Comparison of ENCODE assay signal across 8 mouse cellular contexts in genomic region chr11:120349371-120349985, GRCm38 (mm10). TPM values are rescaled to one million over a fixed set of nuclear protein-coding genes. Genes with fewer than 3 reads are reported as not detected.
DNase-seq lines count a peak whose midpoint lies in the region; ATAC-seq and TF ChIP-seq lines count a peak whose summit lies in the region.

No protein-coding gene starts in this region.

- TF ChIP-seq EP300 in CH12.LX (IDR thresholded peaks at IDR 0.05; ENCODE audit: low read length), result no peak

- H3K79me2 ChIP-seq in CH12.LX (replicated peaks; ENCODE audit: control insufficient read depth, extremely low read depth, insufficient read depth, poor library complexity, severe bottlenecking), result peaks cover 17% of the 10 kb centered on the region

- H3K4me1 ChIP-seq in CH12.LX (ENCODE audit: control insufficient read depth in 1 of 2, insufficient read depth in 2 of 2), result peaks cover 21 to 54% of the 10 kb centered on the region in 2 experiments
- peaks cover 46% of the 10 kb centered on the region for H3K4me1 ChIP-seq in heart, embryonic 10.5 days
- H3K4me1 ChIP-seq in kidney, embryonic 14.5 days (ENCODE audit: control insufficient read depth, insufficient read depth, low read length), result peaks cover 34% of the 10 kb centered on the region
- H3K4me1 ChIP-seq in midbrain, embryonic 10.5 days, result peaks cover 58% of the 10 kb centered on the region

- H3K27ac ChIP-seq in CH12.LX (ENCODE audit: insufficient read depth, low read depth), result peak overlapping the region; percentile 80
- H3K27ac ChIP-seq in heart, embryonic 10.5 days, result peak overlapping the region; percentile 100
- H3K27ac ChIP-seq in kidney, embryonic 14.5 days (ENCODE audit: low read depth, low read length), result peak overlapping the region; percentile 99
- H3K27ac ChIP-seq in midbrain, embryonic 10.5 days (replicated peaks), result peak overlapping the region; percentile 100

- no peaks in the 10 kb centered on the region for H3K27me3 ChIP-seq in CH12.LX (replicated peaks)
- H3K27me3 ChIP-seq in heart, embryonic 10.5 days (ENCODE audit: insufficient read depth, poor library complexity, severe bottlenecking), result no peaks in the 10 kb centered on the region
- H3K27me3 ChIP-seq in kidney, embryonic 14.5 days (ENCODE audit: control insufficient read depth, insufficient read depth, low read length), result no peaks in the 10 kb centered on the region
- H3K27me3 ChIP-seq in midbrain, embryonic 10.5 days (ENCODE audit: low read depth, poor library complexity, severe bottlenecking), result peaks cover 6% of the 10 kb centered on the region; the same call in 1 of the 2 replicates

- H3K36me3 ChIP-seq in CH12.LX (replicated peaks in 1 of 2; ENCODE audit: control insufficient read depth in 1 of 2, insufficient read depth in 1 of 2, low read length in 1 of 2), result peaks cover 18 to 19% of the 10 kb centered on the region in 2 experiments
- H3K36me3 ChIP-seq in heart, embryonic 10.5 days, result peaks cover 16% of the 10 kb centered on the region
- peaks cover 16% of the 10 kb centered on the region for H3K36me3 ChIP-seq in kidney, embryonic 14.5 days (ENCODE audit: control insufficient read depth, insufficient read depth, low read length)
- H3K36me3 ChIP-seq in midbrain, embryonic 10.5 days, result peaks cover 23% of the 10 kb centered on the region

- TF ChIP-seq RAD21 in CH12.LX (IDR thresholded peaks at IDR 0.05; ENCODE audit: low read depth, low read length), result no peak

- ATAC-seq in cerebellum, adult (ENCODE audit: insufficient number of reproducible peaks, low FRiP score, low TSS enrichment), result no peak
- peak; percentile 11 for ATAC-seq in kidney, embryonic 14.5 days (ENCODE audit: low FRiP score, low TSS enrichment)

- dilution Hi-C loops in CH12.LX (cut with MboI; ENCODE audit: extremely low pct_ligation_motif_present, extremely low pct_unique_long_range_greater_than_20kb, low sequenced_read_pairs), result no loop called here

- H3K4me2 ChIP-seq in CH12.LX (ENCODE audit: insufficient read depth, low read depth, poor library complexity, severe bottlenecking), result peak overlapping the region; percentile 78
- H3K4me2 ChIP-seq in kidney, embryonic 14.5 days (replicated peaks; ENCODE audit: low read depth, low read length), result peak overlapping the region; percentile 89

- peak; percentile 42 for DNase-seq in cerebellum, adult 11 months
- DNase-seq in CH12.LX (ENCODE audit: extremely low read depth), result peak; percentile 51
- DNase-seq in cerebellum, postnatal 10 days, result peak; percentile 54 to 67
- DNase-seq in heart, embryonic 10.5 days (ENCODE audit: low spot score), result peak; percentile 88
- no peak for DNase-seq in midbrain, embryonic 10.5 days (ENCODE audit: low spot score)
- peak; percentile 65 for DNase-seq in thymus, postnatal 25 days

- no peaks in the 10 kb centered on the region for H3K9me3 ChIP-seq in CH12.LX (replicated peaks; ENCODE audit: low read length)
- H3K9me3 ChIP-seq in heart, embryonic 10.5 days, result no peaks in the 10 kb centered on the region
- no peaks in the 10 kb centered on the region for H3K9me3 ChIP-seq in kidney, embryonic 14.5 days (ENCODE audit: control insufficient read depth, low read length)
- H3K9me3 ChIP-seq in midbrain, embryonic 10.5 days (replicated peaks), result no peaks in the 10 kb centered on the region

- TF ChIP-seq POLR2A in CH12.LX (IDR thresholded peaks at IDR 0.05; ENCODE audit: low read depth, low read length), result no peak; the same call in 1 of the 2 replicates

- in situ Hi-C loops in CH12.LX (cut with MboI; ENCODE audit: low pct_ligation_motif_present, low pct_unique_long_range_greater_than_20kb, low sequenced_read_pairs), result no loop called here

- TF ChIP-seq CTCF in CH12.LX (conservative IDR thresholded peaks at IDR 0.05 in 1 of 2, IDR thresholded peaks at IDR 0.05 in 1 of 2; ENCODE audit: low read depth in 2 of 2, low read length in 2 of 2), result no peak

- peak overlapping the region; percentile 96 for H3K9ac ChIP-seq in CH12.LX (ENCODE audit: insufficient read depth, low read depth)
- H3K9ac ChIP-seq in kidney, embryonic 14.5 days (ENCODE audit: low read depth, low read length), result peak overlapping the region; percentile 100

- WGBS in heart, embryonic 10.5 days, result 2% methylated on average over 16 of the region's 16 CpGs
- 4% methylated on average over 16 of the region's 16 CpGs for WGBS in kidney, embryonic 14.5 days
- WGBS in midbrain, embryonic 10.5 days, result under 1% methylated on average over 16 of the region's 16 CpGs

- H3K4me3 ChIP-seq in CH12.LX (replicated peaks in 1 of 3; ENCODE audit: low read depth in 2 of 3, low read length in 2 of 3, poor library complexity in 1 of 3), result peak overlapping the region; percentile 78 to 98 (median 85)
- peak overlapping the region; percentile 95 for H3K4me3 ChIP-seq in heart, embryonic 10.5 days
- H3K4me3 ChIP-seq in kidney, embryonic 14.5 days (ENCODE audit: low read length), result peak overlapping the region; percentile 99
- peak overlapping the region; percentile 100 for H3K4me3 ChIP-seq in midbrain, embryonic 10.5 days

TF ChIP-seq in CH12.LX, 34 proteins besides CTCF, POLR2A, EP300 and RAD21:
- no peak for TF ChIP-seq RCOR1 (conservative IDR thresholded peaks at IDR 0.05; ENCODE audit: low read depth, low read length)
- peak; percentile 35; the same call in 1 of the 2 replicates for TF ChIP-seq MAX (IDR thresholded peaks at IDR 0.05; ENCODE audit: low read length)
- no peak for TF ChIP-seq JUN (IDR thresholded peaks at IDR 0.05; ENCODE audit: insufficient read depth, low read depth, low read length)
- no peak for TF ChIP-seq BHLHE40 (IDR thresholded peaks at IDR 0.05; ENCODE audit: low read depth, low read length)
- peak; percentile 3; the same call in 1 of the 2 replicates for TF ChIP-seq HCFC1 (IDR thresholded peaks at IDR 0.05; ENCODE audit: low read depth, low read length)
- no peak; the same call in 1 of the 2 replicates for TF ChIP-seq NRF1 (IDR thresholded peaks at IDR 0.05; ENCODE audit: low read depth, low read length)
- TF ChIP-seq NELFE (IDR thresholded peaks at IDR 0.05; ENCODE audit: low read depth, low read length), result no peak
- TF ChIP-seq TCF12 (IDR thresholded peaks at IDR 0.05; ENCODE audit: low read depth, low read length), result no peak
- TF ChIP-seq UBTF (IDR thresholded peaks at IDR 0.05; ENCODE audit: low read depth, low read length), result no peak
- TF ChIP-seq MXI1 (IDR thresholded peaks at IDR 0.05; ENCODE audit: low read depth, low read length), result no peak
- no peak for TF ChIP-seq SMC3 (IDR thresholded peaks at IDR 0.05; ENCODE audit: low read depth, low read length)
- TF ChIP-seq MEF2A (IDR thresholded peaks at IDR 0.05; ENCODE audit: borderline replicate concordance, low read depth, low read length), result no peak; the same call in 1 of the 2 replicates
- TF ChIP-seq TBP (conservative IDR thresholded peaks at IDR 0.05; ENCODE audit: low read depth, low read length), result 0 out of 2 replicates have a peak, but pooled peaks have one; percentile 13
- peak; percentile 39; the same call in 1 of the 2 replicates for TF ChIP-seq POLR2AphosphoS2 (IDR thresholded peaks at IDR 0.05; ENCODE audit: low read depth, low read length)
- TF ChIP-seq SIN3A (IDR thresholded peaks at IDR 0.05; ENCODE audit: low read length), result no peak; the same call in 1 of the 2 replicates
- TF ChIP-seq ELF1 (IDR thresholded peaks at IDR 0.05; ENCODE audit: low read depth, low read length), result no peak
- TF ChIP-seq ETS1 (conservative IDR thresholded peaks at IDR 0.05; ENCODE audit: low read depth, low read length), result no peak
- TF ChIP-seq KAT2A (IDR thresholded peaks at IDR 0.05; ENCODE audit: insufficient replicate concordance, low read length), result no peak
- TF ChIP-seq MAZ (IDR thresholded peaks at IDR 0.05; ENCODE audit: low read depth, low read length), result 0 out of 2 replicates have a peak, but pooled peaks have one; percentile 6
- TF ChIP-seq GABPA (IDR thresholded peaks at IDR 0.05; ENCODE audit: insufficient replicate concordance, low read depth, low read length), result no peak
- peak; percentile 17; the same call in 1 of the 2 replicates for TF ChIP-seq ZMIZ1 (IDR thresholded peaks at IDR 0.05; ENCODE audit: low read depth, low read length)
- TF ChIP-seq MYC (IDR thresholded peaks at IDR 0.05; ENCODE audit: low read depth, low read length), result no peak
- TF ChIP-seq IRF4 (IDR thresholded peaks at IDR 0.05; ENCODE audit: low read depth, low read length), result 0 out of 2 replicates have a peak, but pooled peaks have one; percentile 3
- 0 out of 2 replicates have a peak, but pooled peaks have one; percentile 24 for TF ChIP-seq CHD1 (IDR thresholded peaks at IDR 0.05; ENCODE audit: low read depth, low read length)
TF ChIP-seq in CH12.LX: peak in this region for 8.

RNA-seq across cellular contexts. Expression of gene Actg1, which starts 1.1 kb away (rescaled TPM):
- total RNA-seq in CH12.LX (2012; rRNA removed) (1,832 and 2,176 TPM in 2 replicates), CH12.LX (2014; rRNA removed) (2,424 and 2,484 TPM in 2 replicates)
- 3,554 and 4,362 TPM in 2 replicates for polyA plus RNA-seq in CH12.LX (2012; ENCODE audit: insufficient read length, low read depth)
- polyA plus RNA-seq in heart, embryonic 10.5 days (2016; fragmentation: Nextera tagmentation; extraction: Ambion mirVana), result 1,513 and 2,033 TPM in 2 replicates
- polyA plus RNA-seq in kidney, embryonic 14.5 days (2014; fragmentation: Nextera tagmentation; extraction: Ambion mirVana), result 2,303 and 2,603 TPM in 2 replicates
- 2,836 and 2,964 TPM in 2 replicates for polyA plus RNA-seq in midbrain, embryonic 10.5 days (2016; fragmentation: Nextera tagmentation; extraction: Ambion mirVana)

RNA-seq across cellular contexts. Expression of gene Fscn2, which starts 11.9 kb away (rescaled TPM):
- total RNA-seq in CH12.LX (2012; rRNA removed) (0.25 TPM in 1 of 2 replicates, not detected in the other), CH12.LX (2014; rRNA removed) (not detected in 2 replicates)
- polyA plus RNA-seq in CH12.LX (2012; ENCODE audit: insufficient read length, low read depth), result not detected in 2 replicates
- polyA plus RNA-seq in heart, embryonic 10.5 days (2016; fragmentation: Nextera tagmentation; extraction: Ambion mirVana), result 0.25 and 0.49 TPM in 2 replicates
- 0.62 and 1.6 TPM in 2 replicates for polyA plus RNA-seq in kidney, embryonic 14.5 days (2014; fragmentation: Nextera tagmentation; extraction: Ambion mirVana)
- 0.61 and 0.62 TPM in 2 replicates for polyA plus RNA-seq in midbrain, embryonic 10.5 days (2016; fragmentation: Nextera tagmentation; extraction: Ambion mirVana)

RNA-seq across cellular contexts. Expression of gene Faap100, which starts 29.1 kb away (rescaled TPM):
- total RNA-seq in CH12.LX (2012; rRNA removed) (17.7 and 19.6 TPM in 2 replicates), CH12.LX (2014; rRNA removed) (6.6 and 7.7 TPM in 2 replicates)
- polyA plus RNA-seq in CH12.LX (2012; ENCODE audit: insufficient read length, low read depth), result 13.1 and 14.3 TPM in 2 replicates
- 32.5 and 35.9 TPM in 2 replicates for polyA plus RNA-seq in heart, embryonic 10.5 days (2016; fragmentation: Nextera tagmentation; extraction: Ambion mirVana)
- 32.1 and 40.3 TPM in 2 replicates for polyA plus RNA-seq in kidney, embryonic 14.5 days (2014; fragmentation: Nextera tagmentation; extraction: Ambion mirVana)
- polyA plus RNA-seq in midbrain, embryonic 10.5 days (2016; fragmentation: Nextera tagmentation; extraction: Ambion mirVana), result 34.5 and 41.8 TPM in 2 replicates
